Mouse (Mus musculus) monocyte, adult 2 months (primary cell): ENCODE results near the gene Asb7.
A peak's percentile ranks its signal among the peaks of the same experiment; 100 is the strongest.

ENCODE experiments used
- DNase-seq, 2 experiments: peaks; one replicate each; pipeline ENCODE4 v3.0.0; 2022; ENCODE audit warnings: low spot score in 2 of 2, low read depth in 1 of 2

Gene Asb7

GRCm38 (mm10) chr7:66689294-66689619 is at the start of gene Asb7:
Gene Asb7 (minus strand): TSS chr7:66689596.
- DNase-seq: no peak

- DNase-seq: no peak
These were observed 48.0 kb upstream of the Asb7 start for GRCm38 (mm10) chr7:66737418-66737817.

- DNase-seq: no peak
These were observed 45.6 kb upstream of the Asb7 start for GRCm38 (mm10) chr7:66734993-66735392.

- DNase-seq: no peak
These were observed 45.1 kb upstream of the Asb7 start for GRCm38 (mm10) chr7:66734466-66734865.

- no peak for DNase-seq
These were observed 44.5 kb upstream of the Asb7 start for GRCm38 (mm10) chr7:66733882-66734281.

GRCm38 (mm10) chr7:66733431-66733830 is 44.0 kb upstream of the Asb7 start:
- DNase-seq: no peak

GRCm38 (mm10) chr7:66729232-66729631 is 39.8 kb upstream of the Asb7 start:
- DNase-seq: no peak

GRCm38 (mm10) chr7:66728072-66728471 is 38.7 kb upstream of the Asb7 start:
- no peak for DNase-seq

- no peak for DNase-seq
These were observed 35.6 kb upstream of the Asb7 start for GRCm38 (mm10) chr7:66724954-66725353.

- DNase-seq: no peak
These were observed 35.1 kb upstream of the Asb7 start for GRCm38 (mm10) chr7:66724514-66724913.

GRCm38 (mm10) chr7:66711166-66711565 is 21.8 kb upstream of the Asb7 start:
- DNase-seq: no peak

- no peak for DNase-seq
These were observed 15.2 kb upstream of the Asb7 start for GRCm38 (mm10) chr7:66704631-66705030.

- no peak for DNase-seq
These were observed 13.3 kb upstream of the Asb7 start for GRCm38 (mm10) chr7:66702721-66703120.

GRCm38 (mm10) chr7:66694467-66694866 is 5.1 kb upstream of the Asb7 start:
- DNase-seq: no peak

- DNase-seq: peak; percentile 93 to 95
These were observed 394 bp upstream of the Asb7 start, which contains the start of gene Lins1 for GRCm38 (mm10) chr7:66689620-66690360. Gene Lins1 (plus strand): TSS chr7:66689889.

- no peak for DNase-seq
These were observed 675 bp downstream of the Asb7 start for GRCm38 (mm10) chr7:66688721-66689120.

GRCm38 (mm10) chr7:66682119-66682863 is 7.1 kb downstream of the Asb7 start:
- no peak for DNase-seq

- DNase-seq: no peak
These were observed 13.6 kb downstream of the Asb7 start for GRCm38 (mm10) chr7:66675800-66676199.

- no peak for DNase-seq
These were observed 22.3 kb downstream of the Asb7 start for GRCm38 (mm10) chr7:66667064-66667463.

- DNase-seq: no peak
These were observed 25.8 kb downstream of the Asb7 start for GRCm38 (mm10) chr7:66663548-66663947.

GRCm38 (mm10) chr7:66661572-66661971 is 27.8 kb downstream of the Asb7 start:
- DNase-seq: peak; percentile 5 to 65

- DNase-seq: no peak
These were observed 28.4 kb downstream of the Asb7 start for GRCm38 (mm10) chr7:66660972-66661371.

GRCm38 (mm10) chr7:66660291-66660690 is 29.1 kb downstream of the Asb7 start:
- no peak for DNase-seq
